Mouse (Mus musculus): ENCODE data around the gene Rgs8.

DNA sequence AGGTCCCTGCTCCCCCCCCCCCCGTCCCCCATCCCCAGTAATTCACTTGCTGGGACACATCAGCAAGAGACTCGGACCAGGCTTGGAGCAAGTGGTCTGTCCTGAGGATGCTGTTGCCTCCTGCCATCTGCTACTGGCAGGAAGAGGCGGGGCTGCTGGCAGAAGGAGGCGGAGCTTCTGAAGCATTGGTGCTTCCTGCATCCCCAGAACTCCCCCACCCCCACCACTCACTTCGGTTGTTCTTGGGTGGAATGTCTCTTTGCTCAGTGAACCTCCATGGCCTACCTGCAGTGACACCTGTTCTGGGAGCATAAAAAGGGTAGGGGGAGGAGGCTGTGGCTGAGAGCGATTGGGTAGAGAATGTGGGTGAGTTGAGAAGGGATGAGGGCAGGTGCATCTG lies 27.5 kb downstream of the Rgs8 start:
- TF ChIP-seq CTCF (IDR thresholded peaks at IDR 0.05), result no peak
- TF ChIP-seq POLR2A (IDR thresholded peaks at IDR 0.05; ENCODE audit: insufficient read depth, low read depth, low read length), result no peak
